Mouse (Mus musculus) heart, adult 9 months (tissue): ENCODE measurements around the gene Tcf7.

Experiments used
- DNase-seq, 2 experiments: peaks; one replicate each; pipeline ENCODE4 v3.0.0; 2022; ENCODE audit warnings: low spot score in 2 of 2

The Tcf7 gene

GRCm38 (mm10) chr11:52268104-52268835, 14.5 kb downstream of the Tcf7 start:
- no peak for DNase-seq

GRCm38 (mm10) chr11:52267271-52267670, 15.5 kb downstream of the Tcf7 start:
- DNase-seq = no peak

DNA sequence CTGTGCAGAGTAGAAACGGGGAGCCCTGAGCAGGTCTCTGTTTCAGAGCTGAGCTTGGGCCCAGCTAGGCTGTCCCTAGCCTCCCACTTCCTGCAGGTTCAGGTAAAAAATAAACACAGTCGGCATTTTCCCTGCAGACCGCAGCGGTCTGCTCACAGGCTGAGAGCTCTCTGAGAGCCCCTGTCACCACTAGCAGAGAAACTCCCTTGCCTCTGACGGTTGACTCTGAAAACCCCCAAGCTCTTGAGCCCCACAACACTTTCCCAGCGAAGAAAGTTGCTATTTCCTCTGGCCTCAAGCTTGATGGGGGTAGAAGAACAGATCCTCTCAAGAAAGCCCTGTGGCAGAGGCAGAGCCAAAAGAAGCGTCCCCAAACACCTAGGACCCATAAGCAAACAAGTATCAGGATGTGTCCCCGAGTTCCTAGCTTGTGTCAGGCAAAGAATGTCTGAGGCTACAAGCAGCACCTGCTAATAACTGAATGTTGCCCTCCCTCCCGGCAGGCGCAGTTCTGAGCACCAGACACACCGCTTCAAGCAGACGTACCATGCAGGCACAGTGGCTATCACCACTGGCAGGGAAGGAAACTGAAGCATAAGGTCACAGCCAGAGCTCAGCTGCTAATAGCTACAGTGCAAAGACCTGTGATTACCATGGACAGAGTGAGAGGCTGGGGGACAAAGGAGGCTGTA, 17.1 kb downstream of the Tcf7 start:
- DNase-seq = no peak

DNA sequence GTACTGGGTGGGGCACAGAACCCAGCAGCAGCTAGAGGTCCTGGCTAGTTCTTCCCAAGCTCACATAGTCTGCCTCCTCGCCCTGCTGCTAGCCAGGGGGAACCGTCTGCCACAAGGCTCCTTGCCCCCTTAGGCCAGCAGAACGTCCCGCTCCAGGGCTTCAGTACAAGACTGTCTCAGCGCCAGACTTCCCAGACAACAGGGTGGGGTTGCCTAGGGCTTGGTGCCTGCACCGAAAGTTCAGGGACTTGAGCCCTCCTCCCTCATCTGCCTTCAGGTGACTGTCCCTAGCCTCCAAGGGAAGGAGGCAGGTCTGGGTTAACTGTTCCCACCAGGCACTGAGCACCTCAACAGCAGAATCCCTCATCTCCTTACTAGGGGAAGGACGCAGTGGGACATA, 17.9 kb downstream of the Tcf7 start:
- no peak for DNase-seq

- no peak for DNase-seq
Observed at GRCm38 (mm10) chr11:52262338-52262737, 20.5 kb downstream of the Tcf7 start.

GRCm38 (mm10) chr11:52261937-52262336, 20.9 kb downstream of the Tcf7 start:
- DNase-seq = no peak

GRCm38 (mm10) chr11:52260878-52261277, 21.9 kb downstream of the Tcf7 start:
- no peak for DNase-seq

- no peak for DNase-seq
Observed at GRCm38 (mm10) chr11:52258711-52259110, 24.1 kb downstream of the Tcf7 start.

GRCm38 (mm10) chr11:52257376-52257775, 25.4 kb downstream of the Tcf7 start:
- DNase-seq = no peak

GRCm38 (mm10) chr11:52255077-52255476, 27.7 kb downstream of the Tcf7 start:
- DNase-seq = no peak

GRCm38 (mm10) chr11:52253674-52254375, 29.0 kb downstream of the Tcf7 start:
- peak; percentile 63 to 73 for DNase-seq

GRCm38 (mm10) chr11:52252692-52253091, 30.1 kb downstream of the Tcf7 start:
- no peak for DNase-seq

DNA sequence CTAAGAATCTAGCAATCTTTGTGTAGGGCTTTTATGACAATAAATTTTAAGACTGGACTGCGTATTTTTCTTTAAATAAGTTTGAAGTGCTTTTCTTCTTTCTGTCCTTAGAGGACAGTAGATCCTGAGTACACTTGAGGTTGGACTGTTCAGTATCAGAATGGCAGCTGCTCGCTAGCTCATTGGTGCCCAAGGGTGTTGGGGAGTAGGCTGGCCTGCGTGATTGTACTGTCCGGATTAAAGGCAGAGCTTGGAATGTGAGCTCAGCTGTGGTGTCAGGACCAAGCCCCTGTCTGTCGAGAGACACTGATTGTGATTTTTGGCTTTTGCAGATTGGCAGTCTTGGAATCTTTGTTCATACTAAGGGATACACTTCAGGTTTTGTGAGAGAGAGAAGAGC, 31.0 kb downstream of the Tcf7 start:
- no peak for DNase-seq

GRCm38 (mm10) chr11:52249452-52249851, 33.4 kb downstream of the Tcf7 start:
- no peak for DNase-seq

GRCm38 (mm10) chr11:52240898-52241542, 41.8 kb downstream of the Tcf7 start:
- DNase-seq = no peak

GRCm38 (mm10) chr11:52234509-52234908, 48.3 kb downstream of the Tcf7 start:
- DNase-seq = no peak

GRCm38 (mm10) chr11:52233906-52234305, 48.9 kb downstream of the Tcf7 start:
- DNase-seq = no peak

- DNase-seq = no peak
Observed at GRCm38 (mm10) chr11:52233043-52233653, 49.7 kb downstream of the Tcf7 start.

DNA sequence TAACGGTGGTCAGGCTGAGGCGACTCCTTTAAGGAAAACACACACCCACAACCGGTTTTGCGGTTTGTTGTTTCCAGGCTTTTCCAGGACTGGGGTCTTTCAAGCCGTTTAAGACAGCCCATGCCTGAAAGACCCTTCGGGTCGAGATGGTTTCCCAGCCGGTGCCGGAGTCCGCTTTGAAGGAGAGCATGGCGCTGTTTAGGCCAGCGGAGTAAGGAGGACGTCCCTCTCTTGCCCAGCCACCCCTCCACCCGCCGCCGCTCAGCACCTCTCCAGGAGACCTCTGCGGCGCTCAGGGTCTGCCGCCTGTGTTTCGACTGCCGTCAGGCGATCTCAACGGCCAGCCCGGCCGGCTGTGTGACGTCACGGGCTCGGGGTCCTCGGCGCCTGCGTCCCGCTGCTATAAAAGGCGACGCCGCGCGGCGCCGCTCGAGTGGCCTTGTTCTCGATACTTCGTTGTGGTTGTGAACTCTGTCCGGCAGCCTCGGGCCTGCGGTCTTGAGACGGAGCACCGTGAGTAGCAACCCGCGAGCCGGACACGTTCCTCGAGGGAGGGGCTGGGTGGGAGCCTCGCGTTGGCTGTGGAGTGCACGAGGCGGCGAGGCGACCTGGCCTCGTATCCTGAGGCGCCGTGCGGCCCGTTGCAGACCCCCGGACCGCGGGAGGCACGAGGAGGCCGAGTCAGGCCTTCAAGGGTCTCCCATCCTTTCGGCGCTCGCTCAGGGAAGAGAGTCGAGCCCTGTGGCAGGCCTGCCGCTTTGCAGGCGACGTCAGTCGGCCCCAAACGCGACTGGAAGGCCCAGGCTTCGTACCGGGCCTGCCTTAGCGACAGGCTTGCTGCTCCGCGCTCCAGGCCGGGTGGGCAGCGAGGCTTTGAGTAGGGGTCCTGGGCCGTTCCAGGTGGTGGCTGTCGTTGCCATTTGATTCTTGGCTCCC, 50.9 kb downstream of the Tcf7 start, which contains the start of gene Skp1a:
Gene Skp1a, plus strand, starts transcription at position 390 of the 936 bp plus-strand sequence.
- peak; percentile 86 to 91 for DNase-seq

GRCm38 (mm10) chr11:52230694-52231093, 52.1 kb downstream of the Tcf7 start:
- no peak for DNase-seq
